21 mouse cellular contexts compared by ENCODE assay signal in the genomic region with DNA sequence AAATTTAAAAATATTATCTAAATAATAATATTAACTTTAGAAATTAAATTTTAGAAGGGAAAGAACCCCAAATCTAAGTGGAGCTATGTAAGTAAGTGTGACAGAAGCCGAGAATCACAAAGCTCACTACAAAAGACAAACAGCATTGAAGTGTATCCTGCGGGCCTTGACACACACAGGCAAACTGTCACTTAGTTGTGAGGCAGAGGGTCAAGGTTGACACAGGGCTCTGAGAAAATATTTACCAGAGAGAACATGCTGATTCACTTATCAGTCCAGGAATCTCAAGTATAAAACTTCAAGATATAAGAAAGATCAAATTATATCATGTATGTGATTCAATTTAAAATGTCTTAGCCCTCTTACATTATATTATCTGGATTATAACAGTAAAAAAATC.
DNase-seq lines count a peak whose midpoint lies in the region; ATAC-seq and TF ChIP-seq lines count a peak whose summit lies in the region.
"Had no signal": no experiment of that assay in that cellular context is flagged by ENCODE, and none has a peak within 500 bp of the region (broad histone marks: within the 10 kb centered on the region; RNA-seq: fewer than 3 reads in every experiment).

No protein-coding gene starts in this region.

- peak overlapping the region; percentile 71 for H3K27ac ChIP-seq in embryonic facial prominence, embryonic 13.5 days
- H3K27ac ChIP-seq in embryonic facial prominence, embryonic 10.5 days (replicated peaks) = no peak overlapping the region
- H3K27ac ChIP-seq in liver, embryonic 16.5 days (ENCODE audit: low read length) = no peak overlapping the region
- H3K27ac ChIP-seq in liver, embryonic 12.5 days = no peak overlapping the region
- H3K27ac ChIP-seq in embryonic fibroblast, embryonic 13.5 days (ENCODE audit: insufficient read depth, low read length) = peak overlapping the region; percentile 97
- peak overlapping the region; percentile 57; the same call in 1 of the 2 replicates for H3K27ac ChIP-seq in stomach, embryonic 16.5 days (ENCODE audit: low read length)
- H3K27ac ChIP-seq: forebrain, embryonic 12.5 days had no signal

- no peaks in the 10 kb centered on the region for H3K27me3 ChIP-seq in embryonic facial prominence, embryonic 13.5 days
- no peaks in the 10 kb centered on the region for H3K27me3 ChIP-seq in embryonic facial prominence, embryonic 10.5 days (replicated peaks; ENCODE audit: low read depth, poor library complexity, severe bottlenecking)
- no peaks in the 10 kb centered on the region for H3K27me3 ChIP-seq in liver, embryonic 16.5 days (ENCODE audit: control insufficient read depth, insufficient read depth, low read depth, low read length)
- H3K27me3 ChIP-seq in liver, embryonic 12.5 days (replicated peaks) = no peaks in the 10 kb centered on the region
- no peaks in the 10 kb centered on the region for H3K27me3 ChIP-seq in stomach, embryonic 16.5 days (ENCODE audit: control insufficient read depth, insufficient read depth, low read length)
- H3K27me3 ChIP-seq: embryonic facial prominence, embryonic 12.5 days; forebrain, embryonic 12.5 days had no signal

- no peak for DNase-seq in embryonic facial prominence, embryonic 10.5 days (ENCODE audit: low spot score)
- DNase-seq in heart, postnatal 36 days = no peak
- DNase-seq: cerebellum, adult 9-10 months; cerebellum, postnatal 36 days; gastrocnemius, postnatal 14 days; heart, postnatal 14 days; kidney, adult 11 months; kidney, postnatal 14 days; lung, adult 18-20 months; lung, postnatal 14 days; spleen, adult 18-20 months; thymus, postnatal 4 days had no signal

- H3K9ac ChIP-seq in embryonic facial prominence, embryonic 13.5 days = no peak overlapping the region
- H3K9ac ChIP-seq in liver, embryonic 16.5 days (ENCODE audit: low read depth, low read length) = no peak overlapping the region
- H3K9ac ChIP-seq in liver, embryonic 12.5 days = no peak overlapping the region
- no peak overlapping the region for H3K9ac ChIP-seq in stomach, embryonic 16.5 days (ENCODE audit: low read length)
- H3K9ac ChIP-seq: embryonic facial prominence, embryonic 12.5 days; forebrain, embryonic 12.5 days had no signal

- 67% methylated on average over 2 of the region's 2 CpGs for WGBS in embryonic facial prominence, embryonic 13.5 days
- WGBS in embryonic facial prominence, embryonic 10.5 days = 77% methylated on average over 2 of the region's 2 CpGs
- WGBS in liver, embryonic 16.5 days (ENCODE audit: insufficient replicate concordance) = 72% methylated on average over 2 of the region's 2 CpGs
- WGBS in liver, embryonic 12.5 days (ENCODE audit: insufficient replicate concordance) = 73% methylated on average over 2 of the region's 2 CpGs
- WGBS in stomach, embryonic 16.5 days = 67% methylated on average over 2 of the region's 2 CpGs

- peaks cover 49% of the 10 kb centered on the region for H3K4me1 ChIP-seq in embryonic facial prominence, embryonic 13.5 days
- peaks cover 41% of the 10 kb centered on the region for H3K4me1 ChIP-seq in embryonic facial prominence, embryonic 10.5 days
- H3K4me1 ChIP-seq in liver, embryonic 16.5 days (ENCODE audit: control insufficient read depth, low read depth, low read length) = peaks cover 4% of the 10 kb centered on the region
- H3K4me1 ChIP-seq in liver, embryonic 12.5 days = peaks cover 15% of the 10 kb centered on the region
- H3K4me1 ChIP-seq in embryonic fibroblast, embryonic 13.5 days (ENCODE audit: control insufficient read depth, insufficient read depth, low read length) = peaks cover 12% of the 10 kb centered on the region
- peaks cover 15% of the 10 kb centered on the region for H3K4me1 ChIP-seq in stomach, embryonic 16.5 days (ENCODE audit: control insufficient read depth, insufficient read depth, low read length)

- H3K4me2 ChIP-seq in embryonic facial prominence, embryonic 13.5 days = no peak overlapping the region
- no peak overlapping the region for H3K4me2 ChIP-seq in liver, embryonic 16.5 days (ENCODE audit: low read depth, low read length)
- no peak overlapping the region for H3K4me2 ChIP-seq in liver, embryonic 12.5 days
- no peak overlapping the region for H3K4me2 ChIP-seq in stomach, embryonic 16.5 days (ENCODE audit: low read depth, low read length)
- H3K4me2 ChIP-seq: forebrain, embryonic 12.5 days; liver, embryonic 11.5 days had no signal

- intact Hi-C loops in heart, postnatal 36 days (cut with DNase I) = loop anchor here (5.0 kb wide), 1 partner anchor 1947 kb away; no protein-coding TSS in a partner anchor

- TF ChIP-seq CTCF in embryonic fibroblast, embryonic 13.5 days (IDR thresholded peaks at IDR 0.05; ENCODE audit: borderline replicate concordance, insufficient read depth, low read length) = no peak

- no peak overlapping the region for H3K4me3 ChIP-seq in embryonic facial prominence, embryonic 13.5 days
- no peak overlapping the region for H3K4me3 ChIP-seq in embryonic facial prominence, embryonic 10.5 days
- no peak overlapping the region for H3K4me3 ChIP-seq in liver, embryonic 16.5 days (ENCODE audit: low read depth, low read length)
- no peak overlapping the region for H3K4me3 ChIP-seq in liver, embryonic 12.5 days
- H3K4me3 ChIP-seq in embryonic fibroblast, embryonic 13.5 days (ENCODE audit: insufficient read depth, low read length) = no peak overlapping the region
- H3K4me3 ChIP-seq in stomach, embryonic 16.5 days (replicated peaks; ENCODE audit: low read length) = no peak overlapping the region
- H3K4me3 ChIP-seq: embryonic facial prominence, embryonic 12.5 days; forebrain, embryonic 12.5 days had no signal

- no peak for TF ChIP-seq POLR2A in embryonic fibroblast, embryonic 13.5 days (IDR thresholded peaks at IDR 0.05; ENCODE audit: low read depth, low read length)

- no peaks in the 10 kb centered on the region for H3K36me3 ChIP-seq in embryonic facial prominence, embryonic 13.5 days
- peaks cover 13% of the 10 kb centered on the region for H3K36me3 ChIP-seq in embryonic facial prominence, embryonic 10.5 days (replicated peaks)
- H3K36me3 ChIP-seq in liver, embryonic 16.5 days (ENCODE audit: control insufficient read depth, insufficient read depth) = peaks cover 4% of the 10 kb centered on the region; the same call in 1 of the 2 replicates
- H3K36me3 ChIP-seq in liver, embryonic 12.5 days = peaks cover 9% of the 10 kb centered on the region; the same call in 1 of the 2 replicates
- no peaks in the 10 kb centered on the region for H3K36me3 ChIP-seq in stomach, embryonic 16.5 days (ENCODE audit: control insufficient read depth, insufficient read depth, low read length)
- H3K36me3 ChIP-seq: embryonic facial prominence, embryonic 12.5 days; forebrain, embryonic 12.5 days had no signal

- ATAC-seq in embryonic facial prominence, embryonic 13.5 days (ENCODE audit: insufficient number of reproducible peaks, insufficient read depth, low FRiP score, low TSS enrichment, low read depth) = no peak
- ATAC-seq in liver, embryonic 16.5 days (ENCODE audit: low read depth) = peak; percentile 42; the same call in 1 of the 2 replicates
- no peak for ATAC-seq in liver, embryonic 12.5 days
- ATAC-seq in stomach, embryonic 16.5 days (ENCODE audit: insufficient read depth, low FRiP score) = no peak
- ATAC-seq: CD4-positive, CD25-positive, alpha-beta regulatory T cell, adult 4 months had no signal

- H3K9me3 ChIP-seq in embryonic facial prominence, embryonic 13.5 days = no peaks in the 10 kb centered on the region
- H3K9me3 ChIP-seq in embryonic facial prominence, embryonic 10.5 days = peaks cover 6% of the 10 kb centered on the region
- H3K9me3 ChIP-seq in liver, embryonic 16.5 days (replicated peaks; ENCODE audit: control insufficient read depth, low read length) = no peaks in the 10 kb centered on the region
- H3K9me3 ChIP-seq in liver, embryonic 12.5 days (replicated peaks) = 0 out of 2 replicates have a peak, but pooled peaks cover 4% of the 10 kb centered on the region
- 0 out of 2 replicates have a peak, but pooled peaks cover 3% of the 10 kb centered on the region for H3K9me3 ChIP-seq in stomach, embryonic 16.5 days (replicated peaks; ENCODE audit: control insufficient read depth, low read length)
- H3K9me3 ChIP-seq: embryonic facial prominence, embryonic 12.5 days; forebrain, embryonic 12.5 days had no signal

Comparison
In these comparisons a context has a peak if more than half of its experiments do, and no peak if none do; other contexts are left out.
1. H3K27ac ChIP-seq: peak in embryonic facial prominence, embryonic 13.5 days (single experiment), embryonic fibroblast, embryonic 13.5 days (single experiment) and stomach, embryonic 16.5 days (single experiment); none in embryonic facial prominence, embryonic 10.5 days (single experiment), liver, embryonic 16.5 days (single experiment) and liver, embryonic 12.5 days (single experiment).